Mouse (Mus musculus): ENCODE results near the gene Hcls1. TPM values are rescaled to one million over a fixed set of nuclear protein-coding genes. Genes with fewer than 3 reads are reported as not detected.

Hcls1 gene
- polyA plus RNA-seq, 1 experiment from 2014 or later: 2.9 TPM

GRCm38 (mm10) chr16:36934131-36934840 lies 497 bp upstream of the Hcls1 start:
- no peak overlapping the region for H3K9ac ChIP-seq (ENCODE audit: low read length)
- no peaks in the 10 kb centered on the region for H3K4me1 ChIP-seq (replicated peaks; ENCODE audit: control insufficient read depth, insufficient read depth, low read length)
- H3K9me3 ChIP-seq (ENCODE audit: control insufficient read depth, low read length): no peaks in the 10 kb centered on the region
- H3K4me2 ChIP-seq (ENCODE audit: low read length): no peak overlapping the region
- DNase-seq (ENCODE audit: low spot score): no peak
- peak; percentile 52 for ATAC-seq (replicated peaks; ENCODE audit: low FRiP score, low TSS enrichment, low read depth)
- no peak overlapping the region for H3K4me3 ChIP-seq (ENCODE audit: low read depth, low read length)
- H3K36me3 ChIP-seq (ENCODE audit: control insufficient read depth, insufficient read depth, low read length): peaks cover 29% of the 10 kb centered on the region
- WGBS: 50% methylated on average over 6 of the region's 6 CpGs
- peak overlapping the region; percentile 43; the same call in 1 of the 2 replicates for H3K27ac ChIP-seq (ENCODE audit: low read depth)
- H3K27me3 ChIP-seq (replicated peaks; ENCODE audit: control insufficient read depth, insufficient read depth, low read length): no peaks in the 10 kb centered on the region

DNA sequence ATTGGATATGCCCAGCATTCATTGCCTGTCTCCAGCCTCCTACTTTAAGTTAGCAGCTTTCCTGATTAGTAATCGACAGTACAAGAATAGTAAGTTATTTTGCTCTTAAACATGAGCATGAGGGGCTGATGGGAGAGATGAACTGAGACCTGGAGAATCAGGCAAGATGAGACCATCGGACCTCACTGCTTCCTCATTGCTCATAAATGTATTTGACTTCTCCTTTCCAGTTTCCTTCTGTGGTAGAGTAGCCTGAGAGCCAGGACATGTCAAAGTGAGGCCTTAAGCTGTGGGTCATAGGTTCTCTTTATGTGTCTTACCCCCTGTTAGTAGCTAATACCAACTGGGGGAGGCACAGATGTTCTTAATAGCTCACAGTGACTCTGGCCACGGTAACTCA lies 1.0 kb downstream of the Hcls1 start:
- H3K4me2 ChIP-seq (ENCODE audit: low read length): no peak overlapping the region
- H3K36me3 ChIP-seq (ENCODE audit: control insufficient read depth, insufficient read depth, low read length): peaks cover 18% of the 10 kb centered on the region
- 82% methylated on average over 3 of the region's 3 CpGs for WGBS
- no peak overlapping the region for H3K27ac ChIP-seq (ENCODE audit: low read depth)
- H3K4me3 ChIP-seq (ENCODE audit: low read depth, low read length): no peak overlapping the region
- no peaks in the 10 kb centered on the region for H3K27me3 ChIP-seq (replicated peaks; ENCODE audit: control insufficient read depth, insufficient read depth, low read length)
- H3K9ac ChIP-seq (ENCODE audit: low read length): no peak overlapping the region
- H3K4me1 ChIP-seq (replicated peaks; ENCODE audit: control insufficient read depth, insufficient read depth, low read length): no peaks in the 10 kb centered on the region
- no peak for DNase-seq (ENCODE audit: low spot score)
- no peak for ATAC-seq (replicated peaks; ENCODE audit: low FRiP score, low TSS enrichment, low read depth)
- no peaks in the 10 kb centered on the region for H3K9me3 ChIP-seq (ENCODE audit: control insufficient read depth, low read length)

DNA sequence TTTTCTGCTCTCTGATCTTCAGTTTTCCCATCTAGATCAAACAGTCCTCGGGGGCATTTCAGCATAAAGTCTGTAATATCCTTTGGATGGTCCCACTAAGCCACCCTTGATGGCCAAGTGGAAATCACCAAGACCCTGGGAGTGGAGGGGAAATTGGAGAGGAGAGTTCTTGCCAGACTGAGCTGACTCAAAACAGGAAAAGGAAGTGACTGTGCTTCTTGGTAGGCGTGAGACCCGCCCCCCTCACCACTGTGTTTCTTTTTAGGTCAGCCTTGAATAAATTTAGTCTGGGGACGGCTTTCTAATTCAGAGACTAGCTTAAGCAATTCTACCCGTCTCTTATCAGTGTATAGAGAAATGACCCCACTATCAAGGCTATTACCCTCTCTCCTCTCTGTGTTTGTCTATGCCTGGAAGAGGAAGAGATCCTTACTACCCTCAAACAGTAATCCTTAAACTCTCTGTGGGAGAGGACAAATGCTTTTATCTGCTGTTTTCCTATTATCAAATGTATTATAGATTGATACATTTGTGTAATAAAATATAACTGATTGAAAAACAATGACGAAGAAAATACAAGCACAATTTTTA lies 6.4 kb downstream of the Hcls1 start:
- no peak overlapping the region for H3K4me2 ChIP-seq (ENCODE audit: low read length)
- ATAC-seq (replicated peaks; ENCODE audit: low FRiP score, low TSS enrichment, low read depth): no peak
- H3K36me3 ChIP-seq (ENCODE audit: control insufficient read depth, insufficient read depth, low read length): no peaks in the 10 kb centered on the region
- no peak overlapping the region for H3K27ac ChIP-seq (ENCODE audit: low read depth)
- 68% methylated on average over 6 of the region's 6 CpGs for WGBS
- no peaks in the 10 kb centered on the region for H3K4me1 ChIP-seq (replicated peaks; ENCODE audit: control insufficient read depth, insufficient read depth, low read length)
- H3K27me3 ChIP-seq (replicated peaks; ENCODE audit: control insufficient read depth, insufficient read depth, low read length): no peaks in the 10 kb centered on the region
- H3K4me3 ChIP-seq (ENCODE audit: low read depth, low read length): no peak overlapping the region
- H3K9ac ChIP-seq (ENCODE audit: low read length): no peak overlapping the region
- H3K9me3 ChIP-seq (ENCODE audit: control insufficient read depth, low read length): no peaks in the 10 kb centered on the region
- no peak for DNase-seq (ENCODE audit: low spot score)

- WGBS: 75% methylated on average over 4 of the region's 4 CpGs
- Histone ChIP-seq H3K4me1 (replicated peaks; ENCODE audit: control insufficient read depth, insufficient read depth, low read length) (no peaks in the 10 kb centered on the region), H3K27me3 (replicated peaks; ENCODE audit: control insufficient read depth, insufficient read depth, low read length) (no peaks in the 10 kb centered on the region), H3K9me3 (ENCODE audit: control insufficient read depth, low read length) (no peaks in the 10 kb centered on the region), H3K4me2 (ENCODE audit: low read length) (no peak overlapping the region), H3K4me3 (ENCODE audit: low read depth, low read length) (no peak overlapping the region), H3K9ac (ENCODE audit: low read length) (no peak overlapping the region), H3K36me3 (ENCODE audit: control insufficient read depth, insufficient read depth, low read length) (no peaks in the 10 kb centered on the region), H3K27ac (ENCODE audit: low read depth) (no peak overlapping the region)
- no peak for ATAC-seq (replicated peaks; ENCODE audit: low FRiP score, low TSS enrichment, low read depth)
- DNase-seq (ENCODE audit: low spot score): no peak
Observed at GRCm38 (mm10) chr16:36941895-36942294, 7.1 kb downstream of the Hcls1 start.

- no peak overlapping the region for H3K9ac ChIP-seq (ENCODE audit: low read length)
- no peaks in the 10 kb centered on the region for H3K36me3 ChIP-seq (ENCODE audit: control insufficient read depth, insufficient read depth, low read length)
- no peak overlapping the region for H3K4me3 ChIP-seq (ENCODE audit: low read depth, low read length)
- H3K9me3 ChIP-seq (ENCODE audit: control insufficient read depth, low read length): no peaks in the 10 kb centered on the region
- no peaks in the 10 kb centered on the region for H3K27me3 ChIP-seq (replicated peaks; ENCODE audit: control insufficient read depth, insufficient read depth, low read length)
- H3K4me2 ChIP-seq (ENCODE audit: low read length): no peak overlapping the region
- WGBS: 92% methylated on average over 3 of the region's 3 CpGs
- no peaks in the 10 kb centered on the region for H3K4me1 ChIP-seq (replicated peaks; ENCODE audit: control insufficient read depth, insufficient read depth, low read length)
- DNase-seq (ENCODE audit: low spot score) (no peak), ATAC-seq (replicated peaks; ENCODE audit: low FRiP score, low TSS enrichment, low read depth) (no peak)
- no peak overlapping the region for H3K27ac ChIP-seq (ENCODE audit: low read depth)
Observed at GRCm38 (mm10) chr16:36943591-36943990, 8.8 kb downstream of the Hcls1 start.

DNA sequence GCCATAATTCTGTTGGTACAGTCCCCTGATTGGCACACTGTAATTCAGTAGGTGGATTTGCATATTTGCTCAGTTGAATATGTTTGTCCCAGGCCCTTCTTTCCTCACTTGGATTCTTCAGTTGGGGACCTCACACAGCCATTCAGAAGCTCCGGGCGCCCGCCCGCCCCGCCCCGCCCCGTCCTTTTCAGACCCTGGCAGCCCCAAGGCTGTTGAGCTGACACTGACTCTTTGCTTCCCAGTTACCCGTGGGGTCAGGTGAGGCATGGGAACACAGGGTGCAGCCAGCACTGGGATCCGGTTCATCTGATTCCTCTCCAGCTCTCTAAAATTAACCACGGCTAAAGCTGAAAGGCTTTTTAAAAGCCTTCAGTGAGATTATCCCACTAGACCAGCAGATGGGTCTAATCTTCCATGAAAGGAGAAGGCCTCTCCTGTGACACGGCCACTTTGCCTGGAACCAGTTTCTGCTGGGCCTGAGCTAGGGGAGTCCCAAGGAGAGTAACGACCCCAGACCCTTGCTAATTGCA lies 10.2 kb downstream of the Hcls1 start:
- DNase-seq (ENCODE audit: low spot score) (no peak), ATAC-seq (replicated peaks; ENCODE audit: low FRiP score, low TSS enrichment, low read depth) (no peak)
- WGBS: 66% methylated on average over 12 of the region's 12 CpGs
- Histone ChIP-seq H3K9me3 (ENCODE audit: control insufficient read depth, low read length) (no peaks in the 10 kb centered on the region), H3K4me3 (ENCODE audit: low read depth, low read length) (no peak overlapping the region), H3K4me1 (replicated peaks; ENCODE audit: control insufficient read depth, insufficient read depth, low read length) (no peaks in the 10 kb centered on the region), H3K27ac (ENCODE audit: low read depth) (no peak overlapping the region), H3K9ac (ENCODE audit: low read length) (no peak overlapping the region), H3K4me2 (ENCODE audit: low read length) (no peak overlapping the region), H3K27me3 (replicated peaks; ENCODE audit: control insufficient read depth, insufficient read depth, low read length) (no peaks in the 10 kb centered on the region), H3K36me3 (ENCODE audit: control insufficient read depth, insufficient read depth, low read length) (no peaks in the 10 kb centered on the region)

DNA sequence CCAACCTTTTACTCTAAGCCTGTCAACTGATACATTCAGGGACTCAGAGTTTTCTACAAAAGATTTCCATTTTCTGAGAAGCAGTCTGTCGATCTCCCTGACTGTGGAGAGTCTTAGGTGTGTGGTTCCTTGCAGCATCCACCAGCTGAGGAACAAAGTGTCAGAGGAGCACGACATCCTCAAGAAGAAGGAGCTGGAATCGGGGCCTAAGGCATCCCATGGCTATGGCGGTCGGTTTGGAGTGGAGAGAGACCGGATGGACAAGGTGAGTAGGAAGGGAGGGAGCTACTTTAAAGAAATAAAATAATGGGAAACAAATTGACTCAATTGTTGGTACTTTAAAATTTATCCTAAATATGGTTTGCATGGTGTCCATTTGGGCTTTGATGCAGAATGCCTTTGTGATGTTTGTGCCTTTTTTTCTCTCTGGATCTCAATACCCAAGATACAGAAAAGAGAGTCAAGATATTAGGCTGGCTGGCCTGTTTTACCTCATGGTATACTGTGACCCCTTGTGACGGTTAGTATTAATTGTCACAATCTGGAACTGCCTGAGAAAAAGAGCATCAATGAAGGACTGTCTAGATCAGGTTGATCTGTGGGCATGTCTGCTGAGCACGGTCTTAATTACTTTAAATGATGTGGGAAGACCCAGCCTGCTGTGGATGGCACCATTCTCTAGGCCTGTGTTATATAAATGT lies 11.8 kb downstream of the Hcls1 start:
- no peak for DNase-seq (ENCODE audit: low spot score)
- Histone ChIP-seq H3K36me3 (ENCODE audit: control insufficient read depth, insufficient read depth, low read length) (no peaks in the 10 kb centered on the region), H3K27ac (ENCODE audit: low read depth) (no peak overlapping the region), H3K27me3 (replicated peaks; ENCODE audit: control insufficient read depth, insufficient read depth, low read length) (no peaks in the 10 kb centered on the region), H3K4me2 (ENCODE audit: low read length) (no peak overlapping the region), H3K4me3 (ENCODE audit: low read depth, low read length) (no peak overlapping the region), H3K4me1 (replicated peaks; ENCODE audit: control insufficient read depth, insufficient read depth, low read length) (no peaks in the 10 kb centered on the region), H3K9me3 (ENCODE audit: control insufficient read depth, low read length) (no peaks in the 10 kb centered on the region), H3K9ac (ENCODE audit: low read length) (no peak overlapping the region)
- WGBS: 79% methylated on average over 8 of the region's 8 CpGs
- no peak for ATAC-seq (replicated peaks; ENCODE audit: low FRiP score, low TSS enrichment, low read depth)

GRCm38 (mm10) chr16:36947646-36948197 lies 12.9 kb downstream of the Hcls1 start:
- ATAC-seq (replicated peaks; ENCODE audit: low FRiP score, low TSS enrichment, low read depth) (no peak), DNase-seq (ENCODE audit: low spot score) (no peak)
- no peak overlapping the region for H3K4me3 ChIP-seq (ENCODE audit: low read depth, low read length)
- no peaks in the 10 kb centered on the region for H3K4me1 ChIP-seq (replicated peaks; ENCODE audit: control insufficient read depth, insufficient read depth, low read length)
- H3K9ac ChIP-seq (ENCODE audit: low read length): no peak overlapping the region
- no peak overlapping the region for H3K4me2 ChIP-seq (ENCODE audit: low read length)
- H3K9me3 ChIP-seq (ENCODE audit: control insufficient read depth, low read length): no peaks in the 10 kb centered on the region
- 72% methylated on average over 4 of the region's 4 CpGs for WGBS
- no peaks in the 10 kb centered on the region for H3K27me3 ChIP-seq (replicated peaks; ENCODE audit: control insufficient read depth, insufficient read depth, low read length)
- no peaks in the 10 kb centered on the region for H3K36me3 ChIP-seq (ENCODE audit: control insufficient read depth, insufficient read depth, low read length)
- no peak overlapping the region for H3K27ac ChIP-seq (ENCODE audit: low read depth)
